Mouse (Mus musculus) G1E (cell line): ENCODE measurements around the gene Kcnc2.

Experiments
- CTCF ChIP-seq: IDR thresholded peaks from 2 replicates; pipeline ENCODE4 v1.5.1; 2012; ENCODE audit warnings: low read depth, low read length, inconsistent platforms, mixed read lengths
- GATA1 ChIP-seq: IDR thresholded peaks from 2 replicates; pipeline ENCODE4 v1.6.1; 2012; ENCODE audit warnings: borderline replicate concordance, low read length, inconsistent platforms, mixed read lengths

DNA sequence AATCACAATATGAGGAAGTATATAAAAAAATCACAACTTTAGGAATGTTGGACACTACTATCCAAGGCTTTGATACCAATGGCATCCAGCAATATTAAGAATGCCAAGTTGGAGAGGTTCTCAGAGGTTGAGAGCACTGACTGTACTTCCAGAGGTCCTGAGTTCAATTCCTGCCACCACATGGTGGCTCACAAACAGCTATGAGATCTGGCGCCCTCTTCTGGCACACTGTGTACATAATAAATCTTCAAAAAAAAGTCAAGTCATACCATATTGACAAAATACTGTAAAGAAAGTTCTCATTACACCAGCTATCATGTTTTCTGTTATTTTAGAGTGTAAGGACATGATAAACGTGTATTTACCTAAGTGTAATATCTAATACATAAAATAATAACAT is 126.3 kb downstream of the Kcnc2 start:
- TF ChIP-seq CTCF (no peak), GATA1 (no peak)
